9 mouse cellular contexts compared by ENCODE assay signal in the genomic region with DNA sequence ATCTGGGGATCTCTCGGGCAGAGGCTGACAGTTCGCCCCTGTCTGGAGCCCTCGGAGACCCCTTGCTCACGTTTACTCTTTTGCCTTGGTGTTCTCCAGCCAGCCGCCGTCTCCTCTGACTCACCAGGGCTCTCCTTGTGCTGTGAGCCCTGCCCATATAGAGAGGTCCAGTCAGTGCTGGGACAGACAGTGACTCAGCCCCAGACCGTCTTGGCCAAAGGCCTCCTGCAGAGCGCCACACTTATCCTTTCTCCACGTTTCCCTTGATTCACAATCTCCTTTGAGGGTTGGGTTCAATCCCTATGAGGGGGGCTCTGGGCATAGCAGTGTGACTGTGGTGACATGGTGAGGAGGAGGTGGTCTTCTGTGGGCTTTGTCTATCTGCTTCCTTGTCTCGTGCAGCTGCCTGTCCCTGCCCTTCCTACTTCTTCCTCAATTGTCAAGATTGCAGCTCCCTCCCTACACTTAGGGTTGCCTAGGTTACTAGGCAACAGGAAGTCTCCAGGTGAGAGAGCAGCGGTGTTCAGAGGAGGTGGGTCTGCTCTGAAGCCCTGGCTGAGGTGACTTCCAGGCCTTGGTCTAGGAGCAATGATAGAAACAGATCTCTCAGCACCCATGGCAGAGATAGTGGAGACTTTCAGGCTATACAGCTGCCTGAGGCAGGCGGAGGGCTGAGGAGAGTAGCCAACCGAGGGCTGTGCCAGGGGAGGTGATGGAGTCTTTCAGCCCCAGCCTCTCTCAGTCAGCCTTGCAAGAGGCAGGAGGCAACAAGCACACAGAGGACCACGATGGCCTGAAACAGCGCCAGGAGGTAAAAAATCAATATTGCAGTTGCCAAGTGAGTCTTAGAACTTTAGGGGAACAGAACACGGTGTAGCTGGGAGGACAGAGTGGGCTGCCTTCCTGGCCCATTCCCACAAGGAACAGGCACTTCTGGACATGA. TPM values are rescaled to one million over a fixed set of nuclear protein-coding genes. Genes with fewer than 3 reads are reported as not detected.
DNase-seq lines count a peak whose midpoint lies in the region; ATAC-seq lines count a peak whose summit lies in the region.
"Had no signal": no experiment of that assay in that cellular context is flagged by ENCODE, and none has a peak within 500 bp of the region (broad histone marks: within the 10 kb centered on the region; RNA-seq: fewer than 3 reads in every experiment).

No protein-coding gene starts in this region.

- H3K4me3 ChIP-seq in lung, embryonic 15.5 days, result no peak overlapping the region
- no peak overlapping the region for H3K4me3 ChIP-seq in stomach, embryonic 14.5 days (ENCODE audit: low read depth, low read length)
- H3K4me3 ChIP-seq: liver, embryonic 15.5 days had no signal

- peak overlapping the region; percentile 2; the same call in 1 of the 2 replicates for H3K4me2 ChIP-seq in lung, embryonic 15.5 days
- H3K4me2 ChIP-seq in stomach, embryonic 14.5 days (replicated peaks; ENCODE audit: low read depth, low read length), result no peak overlapping the region
- H3K4me2 ChIP-seq: liver, embryonic 15.5 days had no signal

- WGBS in lung, embryonic 15.5 days, result 30% methylated on average over 16 of the region's 16 CpGs
- 30% methylated on average over 16 of the region's 16 CpGs for WGBS in stomach, embryonic 14.5 days

- peak; percentile 45 for ATAC-seq in lung, embryonic 15.5 days (ENCODE audit: borderline replicate concordance, extremely low read depth, low FRiP score, low TSS enrichment)
- peak; percentile 66; the same call in 1 of the 2 replicates for ATAC-seq in stomach, embryonic 14.5 days (ENCODE audit: insufficient number of reproducible peaks, insufficient read depth, low FRiP score, low read depth)

- no peak overlapping the region for H3K9ac ChIP-seq in lung, embryonic 15.5 days
- no peak overlapping the region for H3K9ac ChIP-seq in stomach, embryonic 14.5 days (replicated peaks; ENCODE audit: low read depth, low read length)
- H3K9ac ChIP-seq: liver, embryonic 15.5 days had no signal

- peak overlapping the region; percentile 45 for H3K27ac ChIP-seq in lung, embryonic 15.5 days
- H3K27ac ChIP-seq in stomach, embryonic 14.5 days (ENCODE audit: low read length), result no peak overlapping the region
- H3K27ac ChIP-seq: liver, embryonic 15.5 days had no signal

- H3K27me3 ChIP-seq in lung, embryonic 15.5 days, result no peaks in the 10 kb centered on the region
- no peaks in the 10 kb centered on the region for H3K27me3 ChIP-seq in stomach, embryonic 14.5 days (ENCODE audit: control insufficient read depth, insufficient read depth, low read length)
- H3K27me3 ChIP-seq: liver, embryonic 15.5 days had no signal

- DNase-seq in kidney, postnatal 10 days, result peak; percentile 33
- no peak for DNase-seq in kidney, postnatal 25 days
- peak; percentile 98 for DNase-seq in fibroblast of lung, adult 2 months (ENCODE audit: low read depth)
- no peak for DNase-seq in right cerebral cortex, postnatal 25 days
- DNase-seq in cerebellum, adult 8-10 months, result no peak
- no peak for DNase-seq in cerebellum, postnatal 25 days

- peaks cover 39% of the 10 kb centered on the region for H3K4me1 ChIP-seq in lung, embryonic 15.5 days
- peaks cover 22% of the 10 kb centered on the region for H3K4me1 ChIP-seq in stomach, embryonic 14.5 days (ENCODE audit: control insufficient read depth, insufficient read depth, low read length)

- H3K36me3 ChIP-seq in lung, embryonic 15.5 days, result no peaks in the 10 kb centered on the region
- no peaks in the 10 kb centered on the region for H3K36me3 ChIP-seq in stomach, embryonic 14.5 days (ENCODE audit: control insufficient read depth, insufficient read depth, low read length)
- H3K36me3 ChIP-seq: liver, embryonic 15.5 days had no signal

- no peaks in the 10 kb centered on the region for H3K9me3 ChIP-seq in lung, embryonic 15.5 days
- no peaks in the 10 kb centered on the region for H3K9me3 ChIP-seq in stomach, embryonic 14.5 days (ENCODE audit: control insufficient read depth, low read depth, low read length)
- H3K9me3 ChIP-seq: liver, embryonic 15.5 days had no signal

RNA-seq across cellular contexts. Expression of gene Gadd45g, which starts 7.1 kb away (rescaled TPM):
- polyA plus RNA-seq in lung, embryonic 15.5 days (2015; fragmentation: Nextera tagmentation; extraction: Ambion mirVana), result 50.3 and 50.9 TPM in 2 replicates
- polyA plus RNA-seq in stomach, embryonic 14.5 days (2014; fragmentation: Nextera tagmentation; extraction: Ambion mirVana), result 22.9 and 26.4 TPM in 2 replicates

Comparison
In these comparisons a context has a peak if more than half of its experiments do, and no peak if none do; other contexts are left out.
1. DNase-seq: peak in kidney, postnatal 10 days (single experiment) and fibroblast of lung, adult 2 months (single experiment); none in kidney, postnatal 25 days (0 of 2), right cerebral cortex, postnatal 25 days (single experiment), cerebellum, adult 8-10 months (single experiment) and cerebellum, postnatal 25 days (0 of 2).